Mouse (Mus musculus): Measurements from ENCODE around the gene Slc30a9.

Gene Slc30a9

GRCm38 (mm10) chr5:67306698-67307521, at the start of gene Slc30a9:
Gene Slc30a9, plus strand, starts transcription at chr5:67306955.
- peak; percentile 94 to 96 for DNase-seq (ENCODE audit: low spot score in 2 of 2)

DNA sequence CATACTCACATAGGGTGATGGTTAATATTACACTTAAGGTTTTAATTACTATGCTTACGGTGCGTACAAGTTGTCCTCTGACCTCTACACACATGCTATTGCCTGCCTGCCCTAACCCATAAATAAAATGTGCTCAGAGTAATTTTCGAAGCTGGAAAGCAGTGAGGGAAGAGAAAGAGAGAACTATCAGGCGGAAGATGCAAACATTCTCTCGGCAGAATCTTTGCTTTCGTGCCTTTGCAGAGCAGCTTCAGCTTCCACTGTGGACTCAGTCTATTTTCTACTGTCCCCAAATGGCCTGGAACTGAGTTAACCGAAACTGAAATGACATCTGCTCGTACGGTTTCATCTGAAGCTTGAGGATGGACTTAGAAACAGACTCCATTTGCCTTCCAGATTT, 48.3 kb upstream of the Slc30a9 start:
- no peak for DNase-seq (ENCODE audit: low spot score in 2 of 2)

DNA sequence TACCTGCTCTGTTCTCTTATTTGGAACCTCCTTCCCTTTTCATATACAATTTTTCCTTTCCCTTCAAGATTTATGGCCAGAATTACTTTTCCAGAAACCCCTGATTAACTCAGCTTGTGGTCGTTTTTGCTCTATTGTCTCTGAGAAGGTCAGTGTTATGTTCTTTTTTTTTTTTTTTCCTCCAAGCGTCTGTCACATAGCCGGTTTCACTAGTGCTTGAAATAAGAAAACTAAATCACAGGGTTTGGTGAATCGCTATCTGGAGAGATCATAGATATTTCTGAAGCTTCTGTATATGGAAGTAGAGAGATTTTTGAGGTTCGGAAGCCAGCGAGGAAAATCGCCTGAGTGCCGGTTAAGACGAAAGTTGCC, 46.6 kb upstream of the Slc30a9 start:
- DNase-seq (ENCODE audit: low spot score in 2 of 2): no peak

- peak; percentile 85 to 92 for DNase-seq (ENCODE audit: low spot score in 2 of 2)
These were observed 46.0 kb upstream of the Slc30a9 start, which contains the start of gene Tmem33 for GRCm38 (mm10) chr5:67260531-67261371. Gene Tmem33, plus strand, starts transcription at chr5:67260565.

DNA sequence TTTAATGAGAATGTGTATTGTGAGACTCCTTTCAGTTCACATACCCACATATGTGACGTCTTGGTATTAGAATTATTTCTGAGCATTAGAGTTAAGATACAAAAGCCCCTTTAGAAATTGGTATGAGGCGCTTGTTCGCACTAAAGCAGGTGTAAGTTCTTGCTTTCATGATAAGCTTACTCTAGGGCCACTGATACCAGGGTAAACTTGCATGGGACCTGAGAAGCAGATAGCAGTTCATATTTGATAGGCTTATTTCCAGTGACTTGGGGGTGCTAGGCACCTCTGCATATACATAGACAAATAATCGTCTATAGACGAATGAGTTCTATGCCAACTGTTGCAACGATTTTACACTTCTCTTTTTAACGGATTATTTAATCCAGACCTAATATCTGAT, 43.8 kb upstream of the Slc30a9 start:
- DNase-seq (ENCODE audit: low spot score in 2 of 2): no peak

DNA sequence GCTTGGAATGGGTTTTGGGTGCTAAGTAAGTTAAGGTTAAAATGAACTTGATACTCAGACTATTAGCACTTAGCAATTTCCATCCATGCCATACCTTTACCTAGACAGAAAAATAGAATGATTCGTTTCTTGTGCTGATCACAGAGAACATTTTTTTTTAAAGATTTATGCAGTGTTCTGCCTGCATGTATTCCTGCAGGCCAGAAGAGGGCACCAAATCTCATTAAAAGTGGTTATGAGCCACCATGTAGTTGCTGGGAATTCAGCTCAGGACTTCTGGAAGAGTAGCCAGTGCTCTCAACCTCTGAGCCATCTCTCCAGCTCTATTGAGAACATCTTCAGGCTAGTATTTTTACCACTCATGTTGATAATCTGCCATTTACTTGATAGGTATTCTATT, 40.6 kb upstream of the Slc30a9 start:
- DNase-seq (ENCODE audit: low spot score in 2 of 2): peak in 1 of 2 experiments; percentile 8

- DNase-seq (ENCODE audit: low spot score in 2 of 2): peak in 1 of 2 experiments; percentile 16
These were observed 37.4 kb upstream of the Slc30a9 start for GRCm38 (mm10) chr5:67269309-67269708.

- DNase-seq (ENCODE audit: low spot score in 2 of 2): no peak
These were observed 27.3 kb upstream of the Slc30a9 start for GRCm38 (mm10) chr5:67279407-67279806.

DNA sequence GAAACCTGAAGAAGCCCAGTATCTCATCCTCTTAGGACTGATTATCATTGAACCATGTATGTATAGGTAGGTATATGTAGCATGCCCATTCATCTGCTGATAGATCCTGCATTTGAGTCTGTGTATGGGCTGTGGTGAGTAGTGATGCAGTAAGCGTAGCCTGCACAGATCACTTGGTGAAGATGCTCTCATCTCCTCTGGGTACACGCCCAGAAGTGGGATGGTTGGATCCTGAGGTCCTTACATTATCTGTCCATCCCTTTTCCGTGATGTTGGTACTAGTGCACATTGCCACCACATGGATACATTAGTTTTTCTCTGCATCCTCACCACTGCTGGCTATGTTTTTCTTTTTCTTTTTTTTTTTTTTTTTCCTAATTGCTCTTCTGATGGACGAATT, 26.9 kb upstream of the Slc30a9 start:
- DNase-seq (ENCODE audit: low spot score in 2 of 2): no peak

GRCm38 (mm10) chr5:67280400-67280799, 26.4 kb upstream of the Slc30a9 start:
- DNase-seq (ENCODE audit: low spot score in 2 of 2): no peak

DNA sequence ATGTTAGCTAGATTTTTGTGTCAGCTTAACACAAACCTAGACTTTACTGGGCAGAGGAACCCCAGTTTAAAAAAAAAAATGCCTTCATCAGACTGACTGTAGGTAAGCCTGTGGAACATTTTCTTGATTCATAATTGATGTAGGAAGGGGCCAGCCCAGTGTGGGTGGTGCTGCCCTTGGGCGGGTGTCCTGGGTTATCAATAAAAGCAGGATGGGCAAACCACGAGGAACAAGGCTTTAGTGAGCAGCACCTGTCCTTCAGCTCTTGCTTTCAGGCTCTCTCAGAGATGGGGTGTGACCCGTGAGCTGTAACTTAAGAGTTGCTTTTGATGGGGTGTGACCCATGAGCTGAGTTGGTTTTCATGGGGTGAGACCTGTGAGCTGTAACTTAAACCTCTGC, 11.7 kb upstream of the Slc30a9 start:
- DNase-seq (ENCODE audit: low spot score in 2 of 2): no peak

DNA sequence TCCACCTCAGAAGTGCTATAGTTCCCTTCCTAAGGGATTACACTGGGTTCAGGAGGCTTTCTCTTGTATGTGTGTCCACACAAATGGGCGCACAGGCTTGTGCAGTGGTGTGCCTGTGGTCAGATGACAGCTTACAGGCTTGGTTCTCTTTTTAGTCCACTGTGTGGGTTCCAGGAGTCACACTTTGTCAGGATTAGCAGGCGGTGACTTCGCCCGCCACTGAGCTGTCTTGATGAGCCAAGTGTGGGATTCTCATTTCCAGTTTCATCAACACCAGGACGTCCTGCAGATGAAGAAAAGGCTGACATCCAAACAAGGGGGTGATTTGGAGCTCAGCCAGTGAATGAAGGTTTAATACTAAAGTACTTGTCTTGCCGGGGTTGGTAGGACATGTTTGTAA, 11.1 kb upstream of the Slc30a9 start:
- no peak for DNase-seq (ENCODE audit: low spot score in 2 of 2)

DNA sequence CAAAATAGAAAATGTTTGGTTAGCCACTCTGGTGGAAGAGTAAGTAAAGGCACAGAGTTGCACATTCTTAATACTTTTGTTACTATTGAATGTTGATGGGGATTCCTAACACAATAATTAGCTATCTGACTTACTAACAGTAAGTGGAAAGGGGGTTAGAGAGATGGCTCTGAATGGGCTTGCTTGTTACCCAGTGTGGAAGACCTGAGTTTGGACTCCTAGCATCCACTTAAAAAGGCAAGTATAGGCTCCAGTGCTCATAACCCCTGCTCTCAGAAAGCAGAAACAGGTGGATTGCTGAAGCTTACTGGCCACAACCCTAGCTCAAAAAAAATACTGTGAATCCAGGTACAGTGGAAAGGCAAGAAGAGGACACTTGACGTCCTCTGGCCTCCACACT, 10.6 kb upstream of the Slc30a9 start:
- no peak for DNase-seq (ENCODE audit: low spot score in 2 of 2)

DNA sequence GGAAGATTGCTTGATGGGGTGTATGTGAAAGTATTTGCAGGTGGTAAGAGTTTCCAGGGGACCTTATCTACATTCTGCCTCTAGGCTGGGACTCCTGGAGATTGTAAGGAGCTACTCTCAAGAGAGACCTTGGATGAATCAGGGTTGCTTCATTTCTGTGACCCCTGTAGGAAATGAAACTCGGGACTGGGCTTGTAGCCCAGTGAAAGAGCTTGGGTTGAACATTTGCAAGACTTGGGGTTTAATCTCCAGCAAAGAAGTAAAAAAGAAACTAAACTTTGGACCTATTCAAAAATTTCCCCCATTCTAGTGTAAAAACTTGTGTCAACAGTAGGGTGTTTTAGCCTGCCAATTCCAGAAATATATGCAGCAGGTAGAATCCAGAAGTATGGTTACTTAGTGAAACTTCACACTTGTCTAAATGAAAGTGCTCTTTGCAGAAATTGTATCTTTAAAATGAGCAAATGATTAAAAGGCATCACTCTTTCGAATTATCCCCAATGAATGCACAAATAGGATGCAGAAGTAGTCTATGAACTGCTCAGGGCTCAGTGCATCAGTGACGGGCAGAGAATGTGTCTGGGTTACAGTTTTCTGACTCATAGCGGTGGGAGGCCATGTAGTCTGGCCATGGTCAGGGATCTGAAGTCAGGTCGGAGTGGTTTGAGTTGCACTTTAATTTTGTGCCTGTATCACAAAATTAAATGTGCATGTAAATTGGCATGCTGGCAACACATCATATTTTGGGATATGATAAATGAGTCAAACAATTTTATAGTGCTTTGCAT, 9.5 kb upstream of the Slc30a9 start:
- DNase-seq (ENCODE audit: low spot score in 2 of 2): no peak

DNA sequence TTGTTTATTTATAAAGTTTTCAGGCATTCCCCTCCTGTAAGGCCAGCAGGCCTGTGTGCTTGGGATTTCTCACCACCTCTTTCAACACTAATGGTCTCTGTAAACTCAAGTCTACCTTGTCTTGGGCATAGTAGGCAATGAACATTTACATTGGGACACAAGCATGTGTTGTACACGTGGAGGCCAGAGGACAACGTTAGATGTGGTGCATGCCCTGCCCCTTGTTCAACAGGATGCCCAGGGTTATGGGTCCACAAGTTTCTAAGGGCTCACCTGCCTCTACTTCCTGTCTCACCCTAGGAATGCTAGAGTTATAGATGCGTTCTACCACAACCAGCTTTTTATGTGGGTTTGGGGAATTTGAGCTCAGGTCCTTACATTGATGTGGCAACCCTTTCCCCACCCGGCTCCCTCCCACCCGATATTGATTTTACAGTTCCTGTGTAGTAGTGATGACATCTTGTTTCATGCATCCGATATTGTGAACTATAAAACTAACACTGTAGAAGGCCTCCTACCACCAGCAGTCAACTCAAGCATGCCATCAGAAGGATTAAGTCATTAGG, 6.8 kb upstream of the Slc30a9 start:
- no peak for DNase-seq (ENCODE audit: low spot score in 2 of 2)

DNA sequence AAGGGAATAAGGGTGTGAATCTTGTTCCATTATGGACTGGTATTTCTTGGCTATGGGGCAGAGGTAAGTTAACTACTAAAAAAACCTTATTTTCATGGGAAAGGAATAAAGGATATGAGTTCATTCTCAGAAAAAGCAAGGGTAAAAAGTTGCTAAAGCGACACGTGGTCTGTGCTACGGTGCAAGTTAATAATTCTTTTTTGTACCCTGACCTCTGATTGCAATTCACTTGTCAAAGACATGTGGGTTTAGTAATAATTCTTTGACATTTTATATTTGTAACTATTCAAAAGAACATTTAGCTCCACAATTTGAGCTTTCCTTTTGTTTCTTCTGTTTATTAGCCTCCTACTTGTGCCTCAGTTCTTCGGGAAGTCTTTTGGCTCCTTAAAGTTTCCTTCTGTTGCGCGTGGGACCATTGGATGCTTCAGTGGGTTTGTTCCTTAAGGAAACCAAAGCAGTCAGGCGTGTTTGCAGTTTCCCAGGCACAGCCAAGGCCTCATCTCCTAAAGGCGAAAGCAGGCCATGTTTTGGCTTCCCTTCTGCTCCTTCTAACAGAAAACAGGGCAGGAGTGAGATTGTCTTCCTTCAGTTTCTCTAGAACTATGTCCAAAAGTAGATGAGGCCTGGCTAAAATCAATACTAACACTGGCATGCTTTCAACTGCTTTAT, 5.7 kb upstream of the Slc30a9 start:
- DNase-seq (ENCODE audit: low spot score in 2 of 2): no peak

DNA sequence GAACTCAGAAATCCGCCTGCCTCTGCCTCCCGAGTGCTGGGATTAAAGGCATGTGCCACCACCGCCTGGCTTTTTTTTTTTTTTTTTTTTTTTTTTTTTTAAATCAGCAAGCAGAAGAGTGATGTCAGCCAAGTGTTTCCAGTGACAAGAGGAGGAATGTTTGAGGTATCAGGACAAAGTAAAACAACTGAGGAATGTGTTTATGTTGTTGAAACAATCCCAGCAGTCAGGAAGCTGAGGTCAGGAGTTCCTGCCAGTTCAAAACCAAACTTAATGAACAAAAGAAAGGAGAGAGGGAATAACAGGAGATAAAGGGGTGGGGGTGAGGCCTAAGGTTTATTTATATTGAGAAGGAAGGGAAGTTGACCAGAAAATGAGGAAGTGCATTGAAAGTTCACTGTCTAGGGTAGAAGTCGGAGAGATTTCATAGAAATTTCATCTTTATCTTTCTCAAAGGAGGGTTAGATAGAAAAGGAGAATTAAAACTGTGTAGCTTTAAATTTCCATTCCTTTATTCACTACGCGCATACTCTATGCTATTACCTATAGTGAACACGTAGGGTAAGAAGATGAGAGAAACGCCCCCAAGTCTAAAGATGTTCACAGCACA, 4.9 kb upstream of the Slc30a9 start:
- no peak for DNase-seq (ENCODE audit: low spot score in 2 of 2)

DNA sequence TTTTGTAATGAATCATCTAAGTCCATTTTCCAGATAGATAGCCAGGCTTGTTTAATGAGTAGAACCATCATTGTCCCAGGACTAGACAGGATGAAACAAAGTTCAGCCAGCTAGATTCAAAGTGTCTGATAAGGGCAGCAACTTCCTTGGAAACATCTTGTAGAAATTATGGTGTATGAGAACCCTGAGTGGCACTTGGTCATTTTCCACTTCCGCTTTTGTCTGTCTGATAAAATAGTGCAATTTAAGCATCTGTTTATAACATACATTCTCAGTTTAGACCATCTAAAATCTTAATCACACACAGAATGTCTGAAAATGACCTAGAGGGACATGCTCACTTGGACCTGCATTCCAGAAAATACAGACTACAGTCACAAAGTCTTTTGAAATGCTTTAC, 2.9 kb upstream of the Slc30a9 start:
- DNase-seq (ENCODE audit: low spot score in 2 of 2): no peak

DNA sequence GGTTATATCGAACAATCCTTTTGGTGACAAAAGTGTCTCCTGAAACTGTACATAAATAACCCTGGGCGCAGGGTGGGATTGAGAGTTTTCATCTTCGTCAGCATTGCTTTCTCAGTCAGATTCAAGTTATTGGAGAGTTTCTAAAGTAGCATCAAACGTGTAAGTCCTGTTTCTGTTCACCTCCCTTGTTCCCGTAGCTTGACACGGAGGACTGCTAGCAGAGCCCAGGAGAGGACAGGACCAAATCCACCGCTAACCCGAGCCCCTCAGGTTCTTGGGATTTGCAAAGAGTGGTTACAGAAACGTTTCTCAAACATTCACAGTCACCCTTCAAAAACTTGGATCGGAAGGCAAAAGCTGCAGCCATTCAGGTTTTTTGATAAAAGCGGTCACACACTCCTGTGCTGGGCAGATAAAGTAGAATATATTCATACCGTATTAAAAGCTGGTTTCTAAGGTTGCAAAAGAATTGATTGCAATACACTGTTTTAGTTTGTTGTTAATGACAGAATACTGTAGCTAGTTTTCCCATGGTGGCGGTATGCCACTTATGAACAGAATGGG, 986 bp downstream of the Slc30a9 start:
- peak; percentile 42 to 47 for DNase-seq (ENCODE audit: low spot score in 2 of 2)

DNA sequence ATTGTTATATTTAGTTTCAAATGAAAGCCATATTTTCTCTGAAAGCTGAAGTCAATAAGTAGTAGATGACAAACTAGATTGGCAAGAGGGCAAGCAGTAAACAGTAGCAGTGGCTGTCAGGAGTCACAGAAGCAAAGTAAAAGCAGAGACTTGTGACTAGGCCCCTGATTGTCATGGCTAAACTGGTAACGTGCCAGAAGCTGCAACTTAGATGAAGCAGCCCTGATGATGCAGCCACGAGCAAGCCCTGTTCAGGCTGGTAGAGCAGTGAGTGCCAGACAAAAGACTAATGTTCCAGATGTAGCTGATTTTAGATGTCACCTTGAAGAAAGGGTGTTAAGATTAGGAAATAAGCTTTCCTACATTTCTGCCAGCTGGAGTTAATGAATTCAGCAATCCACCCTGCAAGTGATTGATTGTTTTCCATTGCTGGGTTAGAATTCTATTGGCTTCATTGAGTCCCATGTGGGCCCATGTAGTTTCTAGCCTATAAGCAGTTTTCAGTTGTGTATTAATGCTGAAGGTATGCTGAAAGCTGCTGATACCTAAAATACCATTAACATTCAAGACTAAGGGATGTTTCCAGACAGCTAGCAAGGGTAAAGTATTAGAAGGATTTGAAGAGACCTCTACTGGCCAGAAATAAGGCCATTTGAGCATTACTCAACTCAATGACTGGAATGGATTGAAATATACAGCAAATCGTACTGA, 5.2 kb downstream of the Slc30a9 start:
- no peak for DNase-seq (ENCODE audit: low spot score in 2 of 2)
